Mouse (Mus musculus) stomach, postnatal 0 days (tissue): ENCODE data around the gene Cpm.

Source experiments
- CTCF ChIP-seq: IDR thresholded peaks from 2 replicates; pipeline ENCODE4 v1.5.1; 2016; ENCODE audit warnings: antibody characterized with exemption, low read depth, mild to moderate bottlenecking, moderate library complexity
- EP300 ChIP-seq: optimal IDR thresholded peaks from 2 replicates; pipeline ENCODE3; 2016; ENCODE audit warnings: antibody characterized with exemption

DNA sequence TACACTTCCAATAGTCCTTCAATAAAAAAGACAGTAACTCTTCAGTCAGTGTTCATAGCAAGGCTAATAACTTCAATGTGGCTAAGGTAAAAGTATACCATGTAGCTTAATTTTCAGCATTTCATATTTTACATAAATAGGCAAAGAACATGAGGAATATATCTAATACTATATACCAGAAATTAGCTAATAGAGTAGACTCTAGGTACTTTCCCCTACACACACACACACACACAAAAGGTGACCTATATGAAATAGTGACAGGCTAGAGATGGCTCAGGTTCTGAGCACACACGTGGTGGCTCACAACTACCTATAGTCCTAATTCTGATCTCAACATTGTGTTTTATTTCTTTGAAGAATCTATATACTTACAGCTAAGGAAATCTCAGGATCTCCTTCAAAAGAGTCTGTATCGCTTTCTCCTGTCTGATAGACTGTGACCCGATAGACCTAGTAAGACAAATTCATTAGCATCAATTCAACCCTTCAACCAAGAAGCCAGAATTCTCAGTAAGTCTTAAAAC, 61.5 kb downstream of the Cpm start:
- TF ChIP-seq CTCF, result no peak
- no peak for TF ChIP-seq EP300
